Mouse (Mus musculus) stomach, embryonic 16.5 days (tissue): Measurements from ENCODE around the gene Tbcel. TPM values are rescaled to one million over a fixed set of nuclear protein-coding genes. Genes with fewer than 3 reads are reported as not detected.
A peak's percentile ranks its signal among the peaks of the same experiment; 100 is the strongest.

Experiments used
- ATAC-seq: fragments of 200-750 bp; cut with Nextera tagmentation; 2 replicates; pipeline ENCODE4 v1.8.0; 2017; ENCODE audit warnings: moderate number of reproducible peaks, moderate TSS enrichment; ENCODE audit not compliant: insufficient read depth, low FRiP score
- H3K27ac ChIP-seq: fragments of 300-500 bp; sonication (generic); 2 replicates; pipeline ENCODE4 v1.5.1; 2014; ENCODE audit warnings: low read length
- H3K27me3 ChIP-seq: fragments of 300-500 bp; sonication (generic); 2 replicates; pipeline ENCODE4 v1.6.1; 2014; ENCODE audit warnings: low read length, control low read depth, mixed read lengths; ENCODE audit not compliant: control insufficient read depth, insufficient read depth
- H3K36me3 ChIP-seq: fragments of 300-500 bp; sonication (generic); 2 replicates; pipeline ENCODE4 v1.6.1; 2014; ENCODE audit warnings: low read length; ENCODE audit not compliant: control insufficient read depth, insufficient read depth
- H3K4me1 ChIP-seq: fragments of 300-500 bp; sonication (generic); 2 replicates; pipeline ENCODE4 v1.6.1; 2014; ENCODE audit warnings: low read length, control low read depth, mixed read lengths; ENCODE audit not compliant: control insufficient read depth, insufficient read depth
- H3K4me2 ChIP-seq: fragments of 300-500 bp; sonication (generic); 2 replicates; pipeline ENCODE4 v1.6.1; 2014; ENCODE audit warnings: low read depth, low read length, mixed read lengths
- H3K4me3 ChIP-seq: fragments of 300-500 bp; sonication (generic); replicated peaks from 2 replicates; pipeline ENCODE4 v1.5.1; 2014; ENCODE audit warnings: mild to moderate bottlenecking, low read length
- H3K9ac ChIP-seq: fragments of 300-500 bp; sonication (generic); 2 replicates; pipeline ENCODE4 v1.6.1; 2014; ENCODE audit warnings: low read length
- H3K9me3 ChIP-seq: fragments of 300-500 bp; sonication (generic); replicated peaks from 2 replicates; pipeline ENCODE4 v1.6.1; 2016; ENCODE audit warnings: low read length, control low read depth; ENCODE audit not compliant: control insufficient read depth
- WGBS: fragments of 180-500 bp; shearing (Covaris S2); extraction: QIAGEN DNeasy Blood & Tissue Kit; methylation state at CpG from one replicate; pipeline ENCODE4 v1.1.7; 2014; 5-methylcytosine and 5-hydroxymethylcytosine counted together
- polyA plus RNA-seq: library from polyadenylated mRNA; unstranded; fragments of >200 nt; fragmentation: Nextera tagmentation; extraction: Ambion mirVana; gene quantifications from 2 replicates; pipeline ENCODE4 v1.2.1, GENCODE M21; 2015

Tbcel gene
- polyA plus RNA-seq: 4.0 and 4.1 TPM in 2 replicates

DNA sequence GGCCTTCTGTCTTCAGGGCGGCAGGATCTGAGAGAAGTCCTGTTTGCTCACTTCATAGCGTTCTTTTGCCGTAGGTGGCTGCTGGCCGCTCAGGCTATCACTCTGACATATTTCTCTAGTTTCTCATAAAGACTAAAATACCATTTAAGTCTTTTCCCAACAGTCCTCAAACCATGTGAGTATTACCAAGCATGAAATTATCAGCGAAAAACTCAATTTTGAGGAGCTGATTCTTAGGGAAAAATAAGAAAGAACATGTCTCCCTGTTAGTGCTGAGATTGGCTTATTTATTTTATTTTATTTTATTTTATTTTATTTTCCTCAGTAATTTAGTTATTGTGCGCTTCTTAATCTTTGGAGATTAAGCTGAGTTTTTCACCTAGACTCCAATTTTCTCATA lies at the start of gene Tbcel:
Gene Tbcel (minus strand): TSS at position 101 of the 400 bp plus-strand sequence.
- WGBS: 72% methylated on average over 6 of the region's 6 CpGs
- H3K27me3 ChIP-seq: no peaks in the 10 kb centered on the region

DNA sequence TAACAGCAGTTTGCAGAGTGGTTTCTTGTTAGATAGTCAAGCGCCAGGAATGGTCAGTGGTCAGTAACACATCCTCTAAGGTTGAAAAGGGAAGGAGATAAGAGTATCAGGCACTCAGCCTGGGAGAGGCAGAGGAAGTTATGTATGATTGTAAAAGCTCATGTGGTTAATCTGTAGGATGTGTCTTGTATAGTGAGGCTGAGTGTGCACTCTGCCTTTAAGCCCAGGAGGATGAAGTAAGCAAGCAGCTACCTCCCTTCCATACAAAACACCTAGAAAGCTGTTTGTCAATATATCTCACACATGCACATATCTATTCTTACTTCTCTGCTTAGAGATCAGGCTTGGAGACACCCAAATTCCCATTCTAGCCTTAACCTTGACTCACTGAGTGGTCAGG lies 47.6 kb upstream of the Tbcel start:
- Histone ChIP-seq H3K4me1 (no peaks in the 10 kb centered on the region), H3K9ac (no peak overlapping the region), H3K27me3 (no peaks in the 10 kb centered on the region), H3K9me3 (no peaks in the 10 kb centered on the region), H3K36me3 (no peaks in the 10 kb centered on the region), H3K4me3 (no peak overlapping the region), H3K27ac (no peak overlapping the region), H3K4me2 (no peak overlapping the region)
- ATAC-seq: no peak
- WGBS: 76% methylated on average over 1 of the region's 1 CpGs

More for the DNA sequence above, at the start of gene Tbcel:
- H3K9me3 ChIP-seq: no peaks in the 10 kb centered on the region
- H3K27ac ChIP-seq: no peak within 1 kb of the TSS
- no peak for ATAC-seq
- no peak within 1 kb of the TSS for H3K9ac ChIP-seq
- H3K4me2 ChIP-seq: no peak within 1 kb of the TSS
- no peak within 1 kb of the TSS for H3K4me3 ChIP-seq
- H3K36me3 ChIP-seq: no peaks in the 10 kb centered on the region
- no peaks in the 10 kb centered on the region for H3K4me1 ChIP-seq

GRCm38 (mm10) chr9:42550116-42550515 lies 42.5 kb upstream of the Tbcel start:
- no peak overlapping the region for H3K27ac ChIP-seq
- ATAC-seq: 0 out of 2 replicates have a peak, but pooled peaks have one; percentile 13
- no peaks in the 10 kb centered on the region for H3K27me3 ChIP-seq
- H3K4me1 ChIP-seq: no peaks in the 10 kb centered on the region
- no peak overlapping the region for H3K4me2 ChIP-seq
- H3K36me3 ChIP-seq: no peaks in the 10 kb centered on the region
- H3K9ac ChIP-seq: no peak overlapping the region
- H3K9me3 ChIP-seq: no peaks in the 10 kb centered on the region
- WGBS: 17% methylated on average over 13 of the region's 13 CpGs
- no peak overlapping the region for H3K4me3 ChIP-seq

DNA sequence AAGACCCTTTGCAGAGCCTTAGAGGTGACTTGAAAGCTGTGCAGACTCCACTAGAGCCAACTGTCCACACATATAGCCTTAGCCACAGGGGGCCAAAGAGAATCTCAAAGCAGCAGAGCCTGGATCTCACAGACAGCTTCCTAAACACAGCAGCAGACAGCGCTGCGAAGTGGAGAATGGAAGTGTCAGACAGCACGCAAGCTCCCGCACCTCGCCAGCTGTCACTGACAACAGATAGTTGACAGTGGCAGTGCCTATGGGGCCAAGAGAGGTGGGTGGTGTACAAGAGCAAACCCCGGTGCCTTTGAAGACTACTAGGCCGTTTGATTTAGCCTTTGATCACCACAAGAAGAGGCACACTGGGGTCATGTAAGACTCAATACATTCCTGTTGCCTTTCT lies 41.4 kb upstream of the Tbcel start:
- Histone ChIP-seq H3K27ac (no peak overlapping the region), H3K4me1 (no peaks in the 10 kb centered on the region), H3K9me3 (no peaks in the 10 kb centered on the region), H3K4me3 (no peak overlapping the region), H3K9ac (no peak overlapping the region), H3K4me2 (no peak overlapping the region), H3K36me3 (no peaks in the 10 kb centered on the region), H3K27me3 (no peaks in the 10 kb centered on the region)
- ATAC-seq: no peak
- 52% methylated on average over 7 of the region's 7 CpGs for WGBS

- Histone ChIP-seq H3K9me3 (no peaks in the 10 kb centered on the region), H3K4me2 (no peak overlapping the region), H3K4me1 (no peaks in the 10 kb centered on the region), H3K4me3 (no peak overlapping the region), H3K27ac (no peak overlapping the region), H3K27me3 (no peaks in the 10 kb centered on the region), H3K9ac (no peak overlapping the region), H3K36me3 (no peaks in the 10 kb centered on the region)
- no peak for ATAC-seq
- WGBS: 83% methylated on average over 10 of the region's 10 CpGs
Observed at GRCm38 (mm10) chr9:42544521-42544920, 36.9 kb upstream of the Tbcel start.

- Histone ChIP-seq H3K27ac (no peak overlapping the region), H3K4me1 (0 out of 2 replicates have a peak, but pooled peaks cover 4% of the 10 kb centered on the region), H3K4me2 (no peak overlapping the region), H3K36me3 (no peaks in the 10 kb centered on the region), H3K9ac (no peak overlapping the region), H3K27me3 (no peaks in the 10 kb centered on the region), H3K9me3 (no peaks in the 10 kb centered on the region), H3K4me3 (no peak overlapping the region)
- 81% methylated on average over 8 of the region's 8 CpGs for WGBS
- no peak for ATAC-seq
Observed at GRCm38 (mm10) chr9:42533491-42533890, 25.9 kb upstream of the Tbcel start.

DNA sequence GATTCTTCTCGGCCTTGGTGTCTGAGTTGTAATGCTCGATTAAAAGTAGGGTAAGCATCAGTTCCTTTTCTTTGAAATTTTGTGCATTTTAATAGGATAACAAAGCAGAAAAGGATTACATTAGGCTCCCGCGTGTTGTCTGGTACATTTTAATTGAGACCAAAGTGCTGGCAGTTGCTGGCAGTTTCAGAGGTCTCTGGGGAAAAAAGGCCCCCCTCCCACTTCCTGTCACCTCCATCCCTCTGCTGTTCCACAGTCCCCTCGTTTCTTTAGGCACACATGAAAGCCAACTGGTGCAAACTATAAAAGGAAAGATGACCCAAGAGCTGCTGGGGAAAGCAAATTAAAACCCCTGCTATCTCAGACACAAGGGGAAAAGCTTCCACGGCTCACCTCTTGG lies 25.4 kb upstream of the Tbcel start:
- no peak for ATAC-seq
- no peak overlapping the region for H3K27ac ChIP-seq
- H3K9me3 ChIP-seq: no peaks in the 10 kb centered on the region
- 0 out of 2 replicates have a peak, but pooled peaks cover 4% of the 10 kb centered on the region for H3K4me1 ChIP-seq
- H3K9ac ChIP-seq: no peak overlapping the region
- H3K4me2 ChIP-seq: no peak overlapping the region
- no peaks in the 10 kb centered on the region for H3K36me3 ChIP-seq
- no peaks in the 10 kb centered on the region for H3K27me3 ChIP-seq
- no peak overlapping the region for H3K4me3 ChIP-seq
- WGBS: 29% methylated on average over 6 of the region's 6 CpGs

DNA sequence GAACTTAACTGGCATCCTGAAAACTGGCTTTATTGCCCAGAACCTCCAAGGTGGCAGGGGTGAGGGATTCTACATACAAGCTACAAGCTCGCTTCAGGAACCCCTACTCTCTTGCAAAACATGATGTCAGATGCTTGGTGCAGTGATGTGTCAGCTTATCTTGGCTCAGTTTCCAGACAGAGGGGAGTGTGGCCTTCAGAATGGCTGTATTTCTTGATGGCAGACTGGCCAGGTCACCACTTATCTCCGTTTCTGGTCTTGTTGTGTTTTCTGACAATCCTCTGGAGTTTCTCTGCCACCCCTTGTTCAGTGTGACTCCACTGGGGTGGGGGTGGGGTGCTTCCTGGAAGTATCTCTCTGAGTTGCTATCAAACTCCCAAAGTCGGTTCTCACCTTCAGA lies 24.3 kb upstream of the Tbcel start:
- Histone ChIP-seq H3K27ac (no peak overlapping the region), H3K4me3 (no peak overlapping the region), H3K4me1 (0 out of 2 replicates have a peak, but pooled peaks cover 4% of the 10 kb centered on the region), H3K27me3 (no peaks in the 10 kb centered on the region), H3K36me3 (no peaks in the 10 kb centered on the region), H3K9me3 (no peaks in the 10 kb centered on the region), H3K4me2 (no peak overlapping the region), H3K9ac (no peak overlapping the region)
- no peak for ATAC-seq
- WGBS: 45% methylated on average over 3 of the region's 3 CpGs

- 0 out of 2 replicates have a peak, but pooled peaks cover 4% of the 10 kb centered on the region for H3K4me1 ChIP-seq
- H3K36me3 ChIP-seq: no peaks in the 10 kb centered on the region
- no peak overlapping the region for H3K9ac ChIP-seq
- no peak overlapping the region for H3K27ac ChIP-seq
- H3K4me3 ChIP-seq: no peak overlapping the region
- ATAC-seq: no peak
- no peaks in the 10 kb centered on the region for H3K27me3 ChIP-seq
- H3K4me2 ChIP-seq: no peak overlapping the region
- 23% methylated on average over 7 of the region's 7 CpGs for WGBS
- no peaks in the 10 kb centered on the region for H3K9me3 ChIP-seq
Observed at GRCm38 (mm10) chr9:42530221-42531152, 22.9 kb upstream of the Tbcel start.
